Mouse (Mus musculus): ENCODE results near the gene Fam20b. TPM values are rescaled to one million over a fixed set of nuclear protein-coding genes. Genes with fewer than 3 reads are reported as not detected.
A peak's percentile ranks its signal among the peaks of the same experiment; 100 is the strongest.

Gene Fam20b
- total RNA-seq, 2 experiments from 2014 or later, result 75.4 to 78.3 TPM

GRCm38 (mm10) chr1:156654735-156655530 lies 64.0 kb downstream of the Fam20b start:
- no peak overlapping the region for H3K4me3 ChIP-seq
- no peak for DNase-seq (ENCODE audit: low spot score in 2 of 2)
- peak overlapping the region; percentile 47; the same call in 1 of the 2 replicates for H3K27ac ChIP-seq
- TF ChIP-seq CTCF (conservative IDR thresholded peaks at IDR 0.05), result no peak

GRCm38 (mm10) chr1:156652189-156652822 lies 66.6 kb downstream of the Fam20b start:
- no peak for DNase-seq (ENCODE audit: low spot score in 2 of 2)
- Histone ChIP-seq H3K4me3 (no peak overlapping the region), H3K27ac (no peak overlapping the region)
- no peak for TF ChIP-seq CTCF (conservative IDR thresholded peaks at IDR 0.05)

GRCm38 (mm10) chr1:156650631-156651030 lies 68.3 kb downstream of the Fam20b start:
- TF ChIP-seq CTCF (conservative IDR thresholded peaks at IDR 0.05), result no peak
- Histone ChIP-seq H3K4me3 (no peak overlapping the region), H3K27ac (no peak overlapping the region)
- no peak for DNase-seq (ENCODE audit: low spot score in 2 of 2)

GRCm38 (mm10) chr1:156648705-156649104 lies 70.2 kb downstream of the Fam20b start:
- no peak for TF ChIP-seq CTCF (conservative IDR thresholded peaks at IDR 0.05)
- H3K27ac ChIP-seq, result no peak overlapping the region
- DNase-seq (ENCODE audit: low spot score in 2 of 2), result no peak
- no peak overlapping the region for H3K4me3 ChIP-seq

- DNase-seq (ENCODE audit: low spot score in 2 of 2), result no peak
- TF ChIP-seq CTCF (conservative IDR thresholded peaks at IDR 0.05), result no peak
- Histone ChIP-seq H3K27ac (no peak overlapping the region; the same call in 1 of the 2 replicates), H3K4me3 (no peak overlapping the region)
Observed at GRCm38 (mm10) chr1:156645971-156646370, 72.9 kb downstream of the Fam20b start.

- no peak for TF ChIP-seq CTCF (conservative IDR thresholded peaks at IDR 0.05)
- Histone ChIP-seq H3K4me3 (no peak overlapping the region), H3K27ac (peak overlapping the region; percentile 29)
- no peak for DNase-seq (ENCODE audit: low spot score in 2 of 2)
Observed at GRCm38 (mm10) chr1:156644780-156645523, 73.9 kb downstream of the Fam20b start.

GRCm38 (mm10) chr1:156644061-156644460 lies 74.8 kb downstream of the Fam20b start:
- no peak for TF ChIP-seq CTCF (conservative IDR thresholded peaks at IDR 0.05)
- Histone ChIP-seq H3K27ac (peak overlapping the region; percentile 4; the same call in 1 of the 2 replicates), H3K4me3 (no peak overlapping the region)
- no peak for DNase-seq (ENCODE audit: low spot score in 2 of 2)

GRCm38 (mm10) chr1:156642813-156643212 lies 76.1 kb downstream of the Fam20b start:
- no peak overlapping the region; the same call in 1 of the 2 replicates for H3K27ac ChIP-seq
- H3K4me3 ChIP-seq, result no peak overlapping the region
- DNase-seq (ENCODE audit: low spot score in 2 of 2), result no peak
- no peak for TF ChIP-seq CTCF (conservative IDR thresholded peaks at IDR 0.05)

GRCm38 (mm10) chr1:156641808-156642207 lies 77.1 kb downstream of the Fam20b start:
- H3K27ac ChIP-seq, result no peak overlapping the region
- H3K4me3 ChIP-seq, result no peak overlapping the region
- no peak for DNase-seq (ENCODE audit: low spot score in 2 of 2)
- no peak for TF ChIP-seq CTCF (conservative IDR thresholded peaks at IDR 0.05)

- TF ChIP-seq CTCF (conservative IDR thresholded peaks at IDR 0.05), result peak; percentile 72
Observed at GRCm38 (mm10) chr1:156640577-156640976, 78.3 kb downstream of the Fam20b start.

GRCm38 (mm10) chr1:156639455-156639854 lies 79.4 kb downstream of the Fam20b start:
- Histone ChIP-seq H3K4me3 (no peak overlapping the region), H3K27ac (no peak overlapping the region)
- no peak for DNase-seq (ENCODE audit: low spot score in 2 of 2)
- no peak for TF ChIP-seq CTCF (conservative IDR thresholded peaks at IDR 0.05)

More at GRCm38 (mm10) chr1:156640577-156640976, 78.3 kb downstream of the Fam20b start:
- DNase-seq (ENCODE audit: low spot score in 2 of 2), result peak in 1 of 2 experiments; percentile 46
- Histone ChIP-seq H3K4me3 (no peak overlapping the region), H3K27ac (peak overlapping the region; percentile 67)

- no peak overlapping the region for H3K27ac ChIP-seq
- TF ChIP-seq CTCF (conservative IDR thresholded peaks at IDR 0.05), result no peak
- no peak for DNase-seq (ENCODE audit: low spot score in 2 of 2)
- H3K4me3 ChIP-seq, result no peak overlapping the region
Observed at GRCm38 (mm10) chr1:156635148-156635547, 83.7 kb downstream of the Fam20b start.

- TF ChIP-seq CTCF (conservative IDR thresholded peaks at IDR 0.05), result peak; percentile 86
- DNase-seq (ENCODE audit: low spot score in 2 of 2), result peak; percentile 34 to 45
Observed at GRCm38 (mm10) chr1:156633095-156633494, 85.8 kb downstream of the Fam20b start.

More at GRCm38 (mm10) chr1:156633095-156633494, 85.8 kb downstream of the Fam20b start:
- Histone ChIP-seq H3K27ac (no peak overlapping the region), H3K4me3 (no peak overlapping the region)

Measured in layer of hippocampus, adult 2 months (tissue).